Mouse (Mus musculus) thymus, postnatal 36 days (tissue): ENCODE results near the gene Pik3ip1.

ENCODE experiments used
- DNase-seq, 2 experiments: peaks; one replicate each; pipeline ENCODE4 v3.0.0; 2022; ENCODE audit warnings: mixed read lengths in 2 of 2

The Pik3ip1 gene

DNA sequence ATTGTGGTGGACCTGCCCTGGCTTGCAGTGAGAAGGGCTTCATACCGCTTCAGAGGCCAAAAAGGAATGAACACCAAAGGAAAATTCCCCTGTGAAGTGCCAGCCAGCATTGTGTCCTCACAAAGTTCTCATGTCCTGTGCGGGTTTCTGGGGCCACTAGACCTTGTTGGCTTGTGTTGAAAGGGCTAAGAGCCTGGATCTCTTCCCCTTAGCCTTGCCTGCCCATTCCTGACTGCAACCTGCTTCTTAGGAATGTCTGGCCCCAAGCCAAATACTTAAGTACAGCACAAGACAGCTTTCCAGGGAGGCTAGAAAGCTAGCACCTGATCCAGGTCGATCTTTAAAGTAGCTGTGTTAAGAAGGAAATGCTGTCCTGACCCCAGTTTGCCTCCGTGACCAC, 27.4 kb upstream of the Pik3ip1 start:
- no peak for DNase-seq

DNA sequence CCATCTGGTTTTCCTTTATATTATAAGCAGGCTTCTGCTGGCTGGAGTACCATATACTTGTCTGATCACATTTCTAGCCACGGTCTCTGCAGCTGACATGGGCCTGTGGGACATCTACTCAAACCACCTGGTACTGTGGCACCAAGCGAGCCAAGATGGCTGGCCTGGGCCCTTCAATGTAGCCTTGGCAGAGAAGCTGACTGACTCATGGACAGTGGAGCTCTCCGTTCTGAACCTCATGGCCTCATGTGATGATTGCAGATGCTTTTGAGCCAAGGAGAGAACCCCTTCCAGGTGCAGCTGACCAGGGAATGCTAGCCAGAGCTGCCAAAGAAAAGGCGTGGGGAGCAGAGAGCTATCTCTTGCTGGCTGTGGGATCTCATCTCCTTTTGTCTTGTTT, 24.4 kb upstream of the Pik3ip1 start:
- DNase-seq, result no peak

DNA sequence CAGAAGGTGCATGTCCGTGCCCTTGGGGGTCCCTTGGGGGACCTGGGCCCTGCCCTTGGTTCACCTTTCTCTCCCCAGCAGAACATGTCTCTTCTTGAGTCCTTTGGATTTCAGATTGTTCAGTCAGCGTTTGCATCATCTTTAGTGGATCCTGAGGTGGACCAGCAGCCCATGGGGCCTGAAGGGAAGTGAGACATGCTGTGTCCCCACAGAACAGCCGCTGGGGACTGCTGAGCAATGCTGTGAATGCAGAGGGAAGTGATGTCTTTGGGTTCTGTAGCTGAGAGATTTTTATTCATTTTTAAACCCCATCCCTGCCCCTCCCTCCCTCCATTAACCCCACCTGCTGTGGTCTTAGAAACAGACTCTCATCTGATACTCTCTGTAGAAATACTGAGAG, 22.3 kb upstream of the Pik3ip1 start:
- no peak for DNase-seq

DNA sequence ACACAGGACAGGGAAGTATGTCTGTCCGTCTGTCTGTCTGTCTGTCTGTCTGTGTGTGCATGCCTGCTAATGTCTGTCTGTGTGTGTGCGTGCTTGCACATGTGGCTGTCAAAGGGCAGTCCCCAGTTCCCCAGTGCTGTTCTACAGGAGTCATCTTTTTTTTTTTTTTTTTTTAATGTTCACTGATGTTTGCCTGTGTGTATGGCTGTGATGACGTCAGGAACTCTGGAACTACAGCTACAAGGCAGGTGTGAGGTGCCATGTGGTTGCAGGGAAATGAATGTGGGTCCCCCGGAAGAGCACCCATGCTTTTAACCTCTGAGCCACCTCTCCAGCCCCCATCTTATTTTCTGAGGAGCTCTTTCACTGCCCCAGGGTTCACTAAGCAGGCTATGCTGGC, 20.3 kb upstream of the Pik3ip1 start:
- peak in 1 of 2 experiments; percentile 66 for DNase-seq

DNA sequence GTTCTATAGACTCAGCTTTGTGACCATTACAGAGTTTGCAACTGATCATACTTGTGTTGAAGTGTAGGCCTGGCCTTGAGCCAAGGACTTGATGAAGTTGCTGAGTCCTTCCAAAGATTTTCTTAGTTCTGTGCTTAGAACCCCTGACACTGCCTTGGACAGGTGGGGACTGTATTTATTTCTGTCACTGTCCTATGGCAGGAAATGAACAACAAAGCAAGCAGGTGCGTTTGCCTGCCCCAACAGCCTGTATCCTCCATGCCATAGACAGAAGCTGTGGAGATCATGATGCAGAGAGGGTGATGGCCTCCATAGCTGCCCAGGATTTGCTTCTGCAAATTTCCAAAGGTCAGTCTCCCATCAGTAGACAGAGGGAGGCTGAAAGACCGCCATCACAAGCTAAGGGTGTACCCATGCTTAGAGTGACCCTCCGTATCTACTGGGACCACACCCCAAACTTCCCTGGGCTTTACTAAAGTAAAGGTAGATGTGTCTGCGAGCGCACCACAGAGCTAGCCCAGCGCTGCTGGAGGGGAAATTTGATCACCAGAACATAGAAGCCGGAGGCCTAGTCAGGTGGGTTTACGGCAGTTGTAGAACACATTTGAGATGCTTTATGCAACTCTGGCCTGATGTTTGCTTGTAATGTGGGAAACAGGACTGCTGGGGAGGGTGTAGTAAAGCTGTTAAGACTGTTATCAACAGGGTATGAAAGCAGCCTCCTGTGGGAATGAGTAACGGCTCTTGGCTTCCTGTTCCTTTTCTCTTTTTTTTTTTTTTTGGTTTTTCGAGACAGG, 19.2 kb upstream of the Pik3ip1 start:
- DNase-seq, result peak in 1 of 2 experiments; percentile 55

DNA sequence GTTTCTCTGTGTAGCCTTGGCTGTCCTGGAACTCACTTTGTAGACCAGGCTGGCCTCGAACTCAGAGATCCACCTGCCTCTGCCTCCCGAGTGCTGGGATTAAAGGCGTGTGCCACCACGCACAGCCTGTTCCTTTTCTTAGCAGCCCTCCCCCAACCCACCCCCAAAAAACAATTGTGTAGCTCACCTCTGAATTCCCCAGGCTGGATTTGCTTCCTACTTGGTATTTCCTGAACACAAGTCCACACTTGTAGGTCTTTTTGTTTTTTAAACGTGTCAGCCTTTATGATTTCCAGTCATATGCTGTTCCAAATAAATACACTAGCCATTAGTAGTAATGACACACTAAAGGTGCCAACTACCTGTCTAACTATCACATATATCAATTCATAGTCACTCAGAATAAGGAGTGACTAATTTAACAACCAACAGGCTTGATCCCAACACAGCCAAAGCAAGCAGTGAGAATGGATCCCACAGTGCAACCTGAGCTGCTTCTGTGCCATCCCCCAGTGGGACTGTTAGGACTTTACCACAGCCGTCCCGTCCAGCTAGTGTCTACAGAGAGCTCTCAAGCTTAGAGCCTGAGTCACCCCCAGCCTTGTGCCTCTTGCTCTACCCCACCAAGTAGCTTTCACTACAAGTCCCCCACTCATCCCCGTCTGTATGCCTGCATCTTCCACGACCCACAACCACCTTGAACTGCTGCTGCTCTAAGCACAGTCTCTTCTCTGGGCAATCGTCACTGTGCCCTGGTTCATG, 18.4 kb upstream of the Pik3ip1 start:
- peak in 1 of 2 experiments; percentile 38 for DNase-seq

DNA sequence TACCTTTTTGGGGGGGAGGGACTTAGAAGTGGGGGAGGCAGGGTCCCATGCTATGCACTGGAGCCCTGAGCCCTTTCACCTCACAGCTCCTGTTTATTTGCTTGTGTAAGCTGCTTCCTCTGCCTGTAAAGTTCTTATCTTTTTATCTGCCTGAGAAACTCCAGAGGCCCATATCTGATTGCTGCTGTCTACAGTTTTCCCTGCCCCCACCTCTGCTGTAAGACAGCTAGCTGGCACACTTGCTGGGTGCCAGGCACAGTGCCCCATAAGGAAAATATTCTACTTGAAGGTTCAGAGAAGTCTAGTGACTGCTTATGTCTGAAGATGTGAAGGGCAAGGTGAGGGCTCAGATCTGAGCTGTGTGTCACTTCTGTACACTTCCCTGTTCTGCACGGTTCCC, 16.9 kb upstream of the Pik3ip1 start:
- peak in 1 of 2 experiments; percentile 65 for DNase-seq

DNA sequence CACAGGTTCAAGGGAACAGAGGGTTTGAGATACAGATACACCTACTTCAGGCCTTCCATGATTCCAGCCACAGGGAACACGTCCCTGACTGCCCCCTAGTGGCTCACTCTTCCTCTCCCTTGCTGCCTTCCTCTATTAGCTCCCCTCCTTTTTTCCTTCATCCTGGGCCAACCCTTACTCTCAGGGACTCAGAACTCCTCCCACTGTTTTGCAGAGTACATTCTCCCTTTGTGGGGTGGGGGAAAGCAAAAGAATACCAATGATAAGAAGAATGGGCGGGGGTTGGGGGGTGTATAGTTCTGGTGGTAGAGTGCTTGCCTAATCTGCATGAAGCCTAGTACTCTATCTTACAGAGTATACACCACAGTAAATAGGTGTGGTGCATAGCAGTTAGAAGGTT, 16.1 kb upstream of the Pik3ip1 start:
- peak in 1 of 2 experiments; percentile 65 for DNase-seq

DNA sequence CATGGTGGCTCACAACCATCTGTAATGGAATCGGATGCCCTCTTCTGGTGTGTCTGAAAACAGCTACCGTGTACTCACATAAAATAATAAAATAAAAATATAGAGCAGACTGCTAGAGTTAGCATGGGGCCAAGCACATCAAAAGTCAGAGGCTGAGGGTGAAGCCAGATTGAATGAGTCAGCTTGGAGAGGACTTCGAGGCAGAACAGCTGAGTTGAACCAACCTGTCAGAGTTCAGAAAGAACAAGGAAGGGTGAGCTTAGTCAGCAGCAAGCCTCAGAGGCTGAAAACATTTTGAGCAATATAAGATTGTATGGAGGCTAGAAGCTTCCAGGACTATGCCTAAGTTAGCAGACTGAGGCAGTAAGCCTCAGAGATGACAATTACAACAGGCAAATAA, 11.9 kb upstream of the Pik3ip1 start:
- no peak for DNase-seq

DNA sequence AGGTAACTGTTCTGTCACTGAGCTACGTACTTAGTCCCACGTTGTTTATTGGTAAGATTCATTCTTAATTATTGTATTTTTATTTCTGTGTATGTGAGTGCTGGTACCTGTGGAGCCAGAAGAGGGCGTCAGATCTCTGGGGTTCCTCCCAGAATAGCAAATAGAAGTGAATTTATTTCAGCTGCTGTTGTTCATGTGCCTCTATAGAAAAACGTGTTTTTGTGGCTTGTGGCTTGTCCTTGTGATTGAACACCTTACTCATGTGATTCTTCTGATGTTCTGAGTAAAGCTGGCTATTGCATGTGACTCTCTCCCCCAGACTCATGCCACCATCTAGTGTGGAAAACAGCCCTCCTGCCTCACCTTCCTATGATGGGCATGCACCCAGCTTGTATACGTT, 1.9 kb upstream of the Pik3ip1 start:
- peak in 1 of 2 experiments; percentile 52 for DNase-seq

DNA sequence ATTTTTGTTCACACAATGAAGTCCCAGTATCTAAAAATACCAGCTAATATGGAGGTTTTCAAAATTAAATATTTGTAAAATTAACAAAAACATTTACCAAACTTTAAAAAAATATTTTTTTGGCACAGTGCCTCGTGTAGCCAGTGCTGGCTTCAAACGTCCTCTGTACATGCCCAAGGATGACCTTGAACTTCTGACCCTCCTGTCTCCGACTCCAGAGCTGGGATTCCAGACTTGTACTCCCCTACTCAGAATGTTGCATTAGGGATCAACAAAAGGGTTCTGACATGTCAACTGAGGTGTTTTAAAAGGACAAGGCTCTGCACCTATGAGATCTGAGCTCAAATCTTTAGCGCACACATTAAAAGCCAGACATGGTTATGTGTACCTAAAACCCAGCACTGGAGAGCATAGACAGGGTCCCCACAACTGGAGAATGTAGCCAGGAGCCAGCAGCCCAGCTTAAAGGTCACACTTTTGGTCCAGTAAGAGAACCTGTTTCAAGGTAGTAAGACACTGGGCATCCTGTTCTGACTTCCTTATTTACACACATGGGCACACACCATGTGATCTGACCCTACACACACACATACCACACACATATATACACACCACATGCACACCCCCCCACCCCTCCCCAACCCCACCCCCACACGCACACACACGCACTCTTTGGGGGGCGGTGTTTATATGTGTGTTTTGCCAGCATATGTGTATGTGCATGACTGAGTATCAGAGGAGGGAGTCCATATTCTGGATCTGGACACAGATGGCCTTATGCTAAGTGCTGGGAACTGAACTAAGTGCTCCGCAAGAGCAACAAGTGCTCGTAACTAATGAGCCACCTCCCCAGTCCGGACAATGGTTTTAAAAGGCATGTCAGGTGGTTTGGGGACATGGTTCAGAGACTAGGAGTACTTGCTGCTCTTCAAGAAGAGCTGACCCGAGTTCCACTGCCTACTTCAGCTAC, 1.1 kb upstream of the Pik3ip1 start:
- DNase-seq, result no peak

DNA sequence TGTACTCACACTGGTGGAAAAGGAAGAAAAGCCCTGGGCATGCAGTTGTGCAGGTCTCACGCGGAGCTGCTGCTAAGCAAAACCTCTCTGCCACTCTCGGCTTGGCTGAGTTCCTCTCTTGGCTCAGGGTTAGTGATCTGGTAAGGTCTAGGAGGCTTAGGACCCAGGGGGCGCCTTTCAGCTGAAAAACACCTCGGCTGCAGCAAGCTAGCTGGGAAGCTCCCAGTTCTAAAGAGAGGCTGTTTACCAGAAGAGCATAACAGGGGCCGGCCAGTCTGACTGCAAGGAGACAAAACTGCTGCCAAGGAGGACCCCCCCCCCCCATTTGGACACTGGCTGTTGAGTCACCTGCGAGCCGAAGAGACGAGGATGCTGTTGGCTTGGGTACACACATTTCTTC, 365 bp downstream of the Pik3ip1 start:
- peak; percentile 92 to 93 for DNase-seq

DNA sequence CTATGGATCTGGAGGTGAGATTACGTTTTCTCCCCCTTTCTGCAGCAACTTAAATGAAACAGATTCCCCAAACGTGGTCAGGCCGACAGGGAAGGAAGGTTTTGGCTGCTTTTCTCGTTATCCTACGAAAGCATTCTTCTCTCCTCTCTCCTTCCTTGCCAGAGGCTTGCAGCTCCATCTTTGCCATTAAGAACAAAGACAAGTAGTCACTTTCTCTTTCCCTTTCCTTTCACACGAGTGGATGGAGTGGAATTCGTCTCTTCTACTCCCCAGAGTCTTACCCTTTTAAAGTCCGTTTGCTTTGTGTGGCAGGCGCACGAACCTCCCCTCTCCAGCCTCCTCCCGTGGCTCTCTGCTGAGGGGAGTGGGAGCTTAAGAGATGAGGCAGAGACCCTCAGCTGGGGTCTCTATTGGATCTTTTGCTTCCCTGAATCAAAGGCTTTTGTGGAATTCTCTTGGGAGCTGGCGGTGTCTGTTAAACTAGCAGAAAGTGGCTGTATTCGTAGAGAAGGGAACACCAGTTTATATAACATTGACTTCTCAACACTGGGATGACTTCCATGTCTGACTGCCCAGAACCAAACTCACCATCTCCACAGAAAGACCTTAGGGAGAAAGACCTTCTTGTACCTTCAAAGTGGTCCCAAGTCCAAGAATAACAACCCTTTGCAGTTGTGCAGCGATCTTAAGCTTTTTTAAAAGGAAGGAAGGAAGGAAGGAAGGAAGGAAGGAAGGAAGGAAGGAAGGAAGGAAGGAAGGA, 970 bp downstream of the Pik3ip1 start:
- DNase-seq, result no peak

DNA sequence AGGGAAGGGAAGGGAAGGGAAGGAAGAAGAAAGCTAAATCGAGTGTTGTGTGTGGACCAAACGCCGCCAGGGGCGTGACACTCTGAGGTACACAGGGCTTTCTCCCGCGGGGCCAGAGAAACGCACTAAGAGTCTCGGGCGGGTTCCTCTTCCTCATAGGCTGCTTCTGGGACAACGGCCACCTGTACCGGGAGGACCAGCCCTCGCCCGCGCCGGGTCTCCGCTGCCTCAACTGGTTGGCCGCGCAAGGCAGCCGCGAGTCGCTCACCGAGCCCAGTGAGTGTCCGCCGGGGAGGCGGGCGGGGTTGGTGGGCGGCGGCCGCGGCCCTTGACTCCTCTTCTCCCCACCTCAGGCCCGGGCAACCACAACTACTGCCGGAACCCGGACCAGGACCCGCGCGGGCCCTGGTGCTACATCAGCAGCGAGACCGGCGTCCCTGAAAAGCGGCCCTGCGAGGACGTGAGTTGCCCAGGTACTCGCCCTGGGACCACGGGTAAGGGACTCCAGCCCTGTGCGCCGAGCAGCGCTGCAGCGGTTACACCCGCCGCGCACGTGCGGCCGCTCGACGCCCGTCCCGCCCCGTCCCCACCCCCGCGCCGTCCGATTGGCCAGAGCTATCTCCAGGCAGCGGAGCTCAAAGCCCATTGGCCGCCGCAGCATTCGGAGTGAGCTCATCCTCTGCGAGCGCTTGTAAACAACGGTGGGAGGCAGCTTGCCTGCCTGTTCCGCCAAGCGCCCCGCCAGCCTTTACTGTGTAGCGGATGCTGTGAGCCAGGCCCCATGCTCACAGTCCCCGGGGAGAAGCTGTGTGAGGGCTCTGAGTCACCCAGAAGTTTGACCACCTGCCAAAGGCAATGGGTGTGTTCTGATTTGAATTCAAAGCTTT, 1.8 kb downstream of the Pik3ip1 start:
- peak; percentile 94 to 98 for DNase-seq

DNA sequence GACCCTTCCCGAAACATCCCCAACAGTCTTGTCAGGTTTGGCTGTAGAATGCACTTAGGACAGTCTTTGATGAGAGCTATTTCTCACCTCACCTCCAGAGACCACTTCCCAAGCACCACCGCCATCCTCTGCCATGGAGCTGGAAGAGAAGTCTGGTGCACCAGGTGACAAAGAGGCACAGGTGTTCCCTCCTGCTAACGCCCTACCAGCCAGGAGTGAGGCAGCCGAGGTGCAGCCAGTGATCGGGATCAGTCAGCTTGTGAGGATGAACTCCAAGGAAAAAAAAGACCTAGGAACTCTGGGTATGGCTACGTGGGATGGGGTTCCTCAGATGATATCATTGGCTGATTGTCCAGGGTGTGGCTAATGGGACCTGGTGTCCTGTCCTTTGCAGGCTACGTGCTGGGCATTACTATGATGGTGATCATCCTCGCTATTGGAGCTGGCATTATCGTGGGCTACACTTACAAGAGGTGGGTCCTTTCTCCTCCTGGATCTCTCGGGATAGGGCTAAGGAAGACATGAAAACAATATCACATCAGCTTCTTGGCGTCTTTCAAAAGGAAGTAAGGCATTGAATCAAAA, 3.0 kb downstream of the Pik3ip1 start:
- DNase-seq, result no peak

DNA sequence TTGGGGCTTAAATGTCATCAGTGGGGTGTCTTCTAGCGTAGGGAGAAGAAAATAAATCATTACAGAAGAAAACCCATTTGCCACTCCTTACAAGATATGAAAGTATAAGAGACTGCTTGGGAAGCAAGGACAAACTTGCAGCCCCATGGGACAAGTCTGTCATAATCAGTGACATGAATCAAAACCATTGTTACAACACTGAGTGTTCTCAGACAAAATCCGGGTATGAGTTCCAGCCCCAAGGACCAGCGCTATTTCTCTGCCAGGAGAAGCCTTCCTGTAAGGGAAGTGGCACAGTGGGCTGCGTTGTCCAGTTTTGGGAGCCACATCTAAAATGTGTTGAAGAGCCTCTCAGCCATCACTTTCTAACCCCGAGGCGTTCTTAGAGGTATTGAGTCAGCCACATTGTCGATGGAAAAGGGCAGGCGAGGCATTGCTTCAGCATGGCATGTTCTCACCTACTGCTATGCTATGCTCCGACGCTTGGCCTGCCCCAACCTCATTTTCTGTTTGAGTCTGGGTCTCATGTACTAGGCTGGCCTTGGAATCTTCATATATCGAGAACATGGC, 4.0 kb downstream of the Pik3ip1 start:
- DNase-seq, result no peak

DNA sequence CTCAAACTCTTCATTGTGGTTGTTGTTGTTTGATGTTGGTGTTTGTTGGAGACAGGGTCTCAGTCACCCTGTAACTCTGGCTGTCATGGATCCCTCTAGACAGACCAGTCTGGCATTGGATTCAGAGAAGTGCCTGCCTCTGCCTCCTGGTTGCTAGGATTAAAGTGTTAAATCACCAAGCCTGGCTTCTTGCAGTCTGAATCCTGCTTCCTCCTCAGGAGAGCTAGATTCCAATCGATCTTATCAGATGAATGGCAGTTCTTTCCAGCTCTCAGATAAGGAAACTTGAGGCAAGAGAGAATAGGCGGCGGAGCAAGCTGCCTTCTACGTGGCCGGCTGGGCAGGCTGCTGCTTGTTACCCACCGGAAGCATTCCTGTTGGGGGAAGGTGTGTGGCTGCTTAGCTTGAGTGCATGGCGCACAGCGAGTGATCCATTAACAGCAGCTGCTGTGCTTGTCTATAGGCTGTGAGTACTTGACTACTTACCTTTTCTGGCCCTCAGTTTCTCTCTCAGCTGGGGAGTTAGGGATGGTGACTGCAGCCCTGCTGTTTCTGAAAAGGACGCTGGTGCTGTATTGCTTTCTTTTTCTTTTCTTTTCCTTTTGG, 4.6 kb downstream of the Pik3ip1 start:
- DNase-seq, result peak; percentile 67 to 76

DNA sequence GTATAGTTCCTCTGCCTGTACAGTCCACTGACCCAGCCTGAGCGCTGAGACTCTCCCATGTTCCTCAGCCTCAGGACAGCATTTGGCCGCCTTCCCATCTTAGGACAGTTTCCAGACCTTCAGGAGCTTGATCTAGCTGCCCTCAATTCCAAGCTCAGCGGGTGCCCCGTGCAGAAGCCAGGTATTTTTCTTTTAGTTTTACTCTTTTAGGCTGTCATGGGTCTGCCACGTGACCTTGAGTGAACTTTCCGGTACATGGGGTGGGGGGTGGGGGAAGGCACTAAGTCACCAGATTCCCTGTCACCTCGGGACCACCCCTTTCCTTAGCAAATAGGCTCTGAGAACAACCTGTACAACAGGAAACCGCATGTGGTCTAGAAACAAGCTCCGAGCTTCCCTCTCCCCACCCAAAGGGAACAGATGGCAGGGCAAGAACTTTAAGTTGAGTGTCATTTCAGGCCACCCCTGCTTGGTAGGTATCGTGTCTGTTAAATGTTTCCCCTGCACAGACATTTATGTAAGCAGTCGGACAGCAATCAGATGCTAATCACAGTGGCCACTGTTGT, 5.5 kb downstream of the Pik3ip1 start:
- peak; percentile 79 to 85 for DNase-seq

DNA sequence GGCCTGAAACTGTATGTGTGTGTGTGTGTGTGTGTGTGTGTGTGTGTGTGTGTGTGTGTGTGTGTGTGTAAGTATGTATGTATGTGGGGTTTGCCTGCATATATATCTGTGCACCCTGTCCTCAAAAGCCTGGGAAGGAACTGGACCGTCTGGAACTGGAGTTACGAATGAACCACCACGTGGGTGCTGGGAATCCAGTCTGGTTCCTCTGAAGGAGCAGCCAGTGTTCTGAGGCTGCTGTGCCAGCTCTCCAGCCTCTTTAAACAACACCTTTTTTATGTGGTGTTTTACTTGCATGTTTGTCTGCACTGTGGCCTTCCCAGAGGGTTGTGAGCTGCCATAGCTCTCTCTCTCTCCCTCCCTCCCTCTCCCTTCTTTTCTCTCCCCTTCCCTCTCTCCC, 6.4 kb downstream of the Pik3ip1 start:
- peak in 1 of 2 experiments; percentile 42 for DNase-seq
